Mouse (Mus musculus): ENCODE results near the gene Gsap. TPM values are rescaled to one million over a fixed set of nuclear protein-coding genes. Genes with fewer than 3 reads are reported as not detected.
"Not testable (repeated sequence)": the region's sequence is repeated elsewhere in the genome, so short reads cannot be mapped to it uniquely, and the experiment has no call there.

Gene Gsap
- total RNA-seq, 2 experiments from 2014 or later = 4.7 to 4.9 TPM

- no peak for DNase-seq
These were observed 68.9 kb downstream of the Gsap start for GRCm38 (mm10) chr5:21254731-21255525.

GRCm38 (mm10) chr5:21255551-21256132 is 69.6 kb downstream of the Gsap start:
- DNase-seq = no peak
- intact Hi-C loops (cut with DNase I) = loop anchor here (5.0 to 10.0 kb wide), 2 partner anchors 108 to 251 kb away; no protein-coding TSS in a partner anchor

More at GRCm38 (mm10) chr5:21254731-21255525, 68.9 kb downstream of the Gsap start:
- intact Hi-C loops (cut with DNase I) = loop anchor here (5.0 to 10.0 kb wide), 2 partner anchors 108 to 250 kb away; no protein-coding TSS in a partner anchor

GRCm38 (mm10) chr5:21257126-21257525 is 71.1 kb downstream of the Gsap start:
- no peak for DNase-seq
- intact Hi-C loops (cut with DNase I) = loop anchor here (5.0 to 10.0 kb wide), 2 partner anchors 110 to 252 kb away; no protein-coding TSS in a partner anchor

- intact Hi-C loops (cut with DNase I) = loop anchor here (5.0 to 10.0 kb wide), 2 partner anchors 111 to 253 kb away; no protein-coding TSS in a partner anchor
- DNase-seq = no peak
These were observed 71.8 kb downstream of the Gsap start for GRCm38 (mm10) chr5:21257806-21258205.

GRCm38 (mm10) chr5:21260746-21261145 is 74.7 kb downstream of the Gsap start:
- intact Hi-C loops (cut with DNase I) = loop anchor here (5.0 to 10.0 kb wide), 2 partner anchors 348 to 474 kb away; partner anchors contain the start of gene Pmpcb

GRCm38 (mm10) chr5:21261202-21261844 is 75.3 kb downstream of the Gsap start:
- intact Hi-C loops (cut with DNase I) = loop anchor here (5.0 to 10.0 kb wide), 2 partner anchors 349 to 473 kb away; partner anchors contain the start of gene Pmpcb
- DNase-seq = no peak

More at GRCm38 (mm10) chr5:21260746-21261145, 74.7 kb downstream of the Gsap start:
- no peak for DNase-seq

GRCm38 (mm10) chr5:21263202-21264055 is 77.4 kb downstream of the Gsap start:
- intact Hi-C loops (cut with DNase I) = loop anchor here (2.0 to 10.0 kb wide), 4 partner anchors 323 to 471 kb away; partner anchors contain the start of gene Pmpcb
- DNase-seq = no peak

GRCm38 (mm10) chr5:21264352-21265021 is 78.4 kb downstream of the Gsap start:
- intact Hi-C loops (cut with DNase I) = loop anchor here (1.0 to 10.0 kb wide), 5 partner anchors 156 to 470 kb away; partner anchors contain the start of gene Pmpcb
- DNase-seq = no peak

- intact Hi-C loops (cut with DNase I) = loop anchor here (1.0 to 10.0 kb wide), 4 partner anchors 155 to 470 kb away; partner anchors contain the start of gene Pmpcb
- DNase-seq = peak; percentile 82 to 91
These were observed 79.0 kb downstream of the Gsap start for GRCm38 (mm10) chr5:21265049-21265448.

GRCm38 (mm10) chr5:21267090-21267489 is 81.0 kb downstream of the Gsap start:
- intact Hi-C loops (cut with DNase I) = loop anchor here (10.0 kb wide), 1 partner anchor 468 kb away; the partner anchor contains the start of gene Pmpcb
- DNase-seq = peak; percentile 45 to 49

GRCm38 (mm10) chr5:21269446-21269845 is 83.4 kb downstream of the Gsap start:
- peak; percentile 51 to 61 for DNase-seq
- intact Hi-C loops (cut with DNase I) = loop anchor here (10.0 kb wide), 1 partner anchor 465 kb away; the partner anchor contains the start of gene Pmpcb

GRCm38 (mm10) chr5:21270756-21271155 is 84.7 kb downstream of the Gsap start:
- intact Hi-C loops (cut with DNase I) = loop anchor here (5.0 kb wide), 1 partner anchor 257 kb away; no protein-coding TSS in a partner anchor
- no peak for DNase-seq

GRCm38 (mm10) chr5:21271386-21272354 is 85.6 kb downstream of the Gsap start:
- DNase-seq = no peak

GRCm38 (mm10) chr5:21277685-21278084 is 91.6 kb downstream of the Gsap start:
- DNase-seq = not testable (repeated sequence)
- intact Hi-C loops (cut with DNase I) = loop anchor here (2.0 kb wide), 1 partner anchor 141 kb away; no protein-coding TSS in a partner anchor

More at GRCm38 (mm10) chr5:21271386-21272354, 85.6 kb downstream of the Gsap start:
- intact Hi-C loops (cut with DNase I) = loop anchor here (2.0 to 5.0 kb wide), 2 partner anchors 53 to 256 kb away; no protein-coding TSS in a partner anchor

GRCm38 (mm10) chr5:21283356-21284062 is 97.5 kb downstream of the Gsap start:
- DNase-seq = no peak

GRCm38 (mm10) chr5:21288658-21289435 is 102.8 kb downstream of the Gsap start:
- no peak for DNase-seq
- intact Hi-C loops (cut with DNase I) = no loop called here

More at GRCm38 (mm10) chr5:21283356-21284062, 97.5 kb downstream of the Gsap start:
- intact Hi-C loops (cut with DNase I) = no loop called here

Measured in heart, postnatal 14 days (tissue).